Mouse (Mus musculus): ENCODE data around the gene Hlcs.

DNA sequence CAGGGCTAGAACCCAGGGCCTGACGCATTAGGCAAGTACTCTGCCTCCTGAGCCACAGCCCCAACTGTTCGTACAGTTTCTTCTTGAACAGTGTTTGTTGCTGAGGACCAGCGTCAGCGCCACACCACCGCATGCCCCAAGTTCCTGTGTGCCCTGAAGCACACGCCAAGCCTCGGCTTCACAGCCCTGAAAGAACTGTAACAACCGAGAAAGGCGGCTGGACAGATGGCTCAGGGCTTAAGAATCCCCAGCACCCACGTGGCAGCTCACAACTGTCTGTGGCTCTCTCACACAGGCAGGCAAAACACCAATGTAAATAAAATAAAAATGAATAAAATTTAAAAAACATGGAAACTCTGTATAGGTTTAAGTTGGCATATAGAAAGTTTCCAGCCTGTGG lies 104.5 kb downstream of the Hlcs start:
- TF ChIP-seq CTCF (IDR thresholded peaks at IDR 0.05; ENCODE audit: control insufficient read depth, insufficient read depth, insufficient replicate concordance, low read depth, low read length) (no peak), POLR2A (IDR thresholded peaks at IDR 0.05; ENCODE audit: control insufficient read depth, low read depth, low read length) (no peak)
